Mouse (Mus musculus) liver, embryonic 12.5 days (tissue): ENCODE data around the gene H2-K1. TPM values are rescaled to one million over a fixed set of nuclear protein-coding genes. Genes with fewer than 3 reads are reported as not detected.
A peak's percentile ranks its signal among the peaks of the same experiment; 100 is the strongest.
"Not testable (repeated sequence)": the region's sequence is repeated elsewhere in the genome, so short reads cannot be mapped to it uniquely, and the experiment has no call there.

ENCODE experiments used
- ATAC-seq: fragments of 200-750 bp; cut with Nextera tagmentation; 2 replicates; pipeline ENCODE4 v1.8.0; 2017; ENCODE audit warnings: moderate number of reproducible peaks, mild to moderate bottlenecking, moderate library complexity
- H3K27ac ChIP-seq: fragments of 300-500 bp; sonication (generic); 2 replicates; pipeline ENCODE4 v1.5.1; 2016; ENCODE audit warnings: mild to moderate bottlenecking
- H3K27me3 ChIP-seq: fragments of 300-500 bp; sonication (generic); replicated peaks from 2 replicates; pipeline ENCODE4 v1.6.1; 2016; ENCODE audit warnings: mild to moderate bottlenecking, moderate library complexity
- H3K36me3 ChIP-seq: fragments of 300-500 bp; sonication (generic); 2 replicates; pipeline ENCODE4 v1.6.1; 2016; ENCODE audit warnings: mild to moderate bottlenecking, moderate library complexity
- H3K4me1 ChIP-seq: fragments of 300-500 bp; sonication (generic); 2 replicates; pipeline ENCODE4 v1.6.1; 2016
- H3K4me2 ChIP-seq: fragments of 300-500 bp; sonication (generic); 2 replicates; pipeline ENCODE4 v1.6.1; 2016; ENCODE audit warnings: mild to moderate bottlenecking, moderate library complexity
- H3K4me3 ChIP-seq: fragments of 300-500 bp; sonication (generic); 2 replicates; pipeline ENCODE4 v1.5.1; 2016; ENCODE audit warnings: mild to moderate bottlenecking, moderate library complexity
- H3K9ac ChIP-seq: fragments of 300-500 bp; sonication (generic); 2 replicates; pipeline ENCODE4 v1.6.1; 2016; ENCODE audit warnings: mild to moderate bottlenecking, moderate library complexity
- H3K9me3 ChIP-seq: fragments of 300-500 bp; sonication (generic); replicated peaks from 2 replicates; pipeline ENCODE4 v1.6.1; 2016; ENCODE audit warnings: mild to moderate bottlenecking, moderate library complexity
- WGBS: fragments of 180-500 bp; shearing (Covaris S2); methylation state at CpG from one replicate; pipeline ENCODE4 v1.1.7; 2016; ENCODE audit not compliant: insufficient replicate concordance; 5-methylcytosine and 5-hydroxymethylcytosine counted together
- polyA plus RNA-seq: library from polyadenylated mRNA; unstranded; fragments of >200 nt; fragmentation: Nextera tagmentation; extraction: Ambion mirVana; gene quantifications from 2 replicates; pipeline ENCODE4 v1.2.1, GENCODE M21; 2016

H2-K1 gene
- polyA plus RNA-seq, 1 experiment from 2014 or later, result 83.5 TPM

- H3K4me1 ChIP-seq, result peaks cover 21% of the 10 kb centered on the region
- peaks cover 73% of the 10 kb centered on the region for H3K36me3 ChIP-seq
- no peak overlapping the region for H3K4me3 ChIP-seq
- no peak overlapping the region for H3K27ac ChIP-seq
- H3K9ac ChIP-seq, result no peak overlapping the region
- ATAC-seq, result no peak
- WGBS, result 88% methylated on average over 13 of the region's 13 CpGs
- no peaks in the 10 kb centered on the region for H3K9me3 ChIP-seq
- H3K27me3 ChIP-seq, result no peaks in the 10 kb centered on the region
- no peak overlapping the region for H3K4me2 ChIP-seq
Measured at GRCm38 (mm10) chr17:33959135-33959534, 41.0 kb downstream of the H2-K1 start.

- Histone ChIP-seq H3K27ac (no peak overlapping the region), H3K4me3 (no peak overlapping the region), H3K27me3 (no peaks in the 10 kb centered on the region), H3K9me3 (no peaks in the 10 kb centered on the region), H3K4me2 (no peak overlapping the region), H3K4me1 (peaks cover 28% of the 10 kb centered on the region), H3K9ac (no peak overlapping the region), H3K36me3 (peaks cover 73% of the 10 kb centered on the region)
- ATAC-seq, result no peak
- 87% methylated on average over 11 of the region's 11 CpGs for WGBS
Measured at GRCm38 (mm10) chr17:33958451-33958850, 41.7 kb downstream of the H2-K1 start.

DNA sequence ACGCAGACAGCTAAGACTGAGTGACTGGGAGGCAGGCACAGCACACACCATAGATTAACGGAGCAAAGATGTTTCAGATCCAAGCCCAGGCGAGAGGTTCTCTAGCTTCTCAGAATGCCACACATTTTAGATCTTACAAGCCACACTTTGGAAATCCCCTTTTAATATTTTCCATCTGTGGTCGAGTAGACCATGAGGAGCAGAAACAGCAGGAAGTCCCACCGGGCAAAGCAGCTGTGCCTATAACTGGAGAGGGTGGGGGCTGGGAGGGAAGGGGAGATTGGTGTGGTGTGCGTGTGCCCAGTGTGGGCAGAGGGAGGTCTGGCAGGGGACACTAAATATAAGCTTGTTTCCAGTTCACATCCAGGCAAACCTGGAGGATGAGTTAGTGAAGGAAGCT, 42.7 kb downstream of the H2-K1 start:
- peaks cover 73% of the 10 kb centered on the region for H3K36me3 ChIP-seq
- ATAC-seq, result no peak

GRCm38 (mm10) chr17:33956336-33956735, 43.8 kb downstream of the H2-K1 start:
- 3% methylated on average over 10 of the region's 10 CpGs for WGBS
- peaks cover 70% of the 10 kb centered on the region for H3K36me3 ChIP-seq

More for the DNA sequence above, 42.7 kb downstream of the H2-K1 start:
- Histone ChIP-seq H3K4me2 (0 out of 2 replicates have a peak overlapping the region, but pooled peaks have one; percentile 91), H3K4me3 (no peak overlapping the region), H3K27ac (no peak overlapping the region), H3K9ac (no peak overlapping the region; the same call in 1 of the 2 replicates), H3K27me3 (no peaks in the 10 kb centered on the region), H3K4me1 (peaks cover 38% of the 10 kb centered on the region), H3K9me3 (no peaks in the 10 kb centered on the region)
- 80% methylated on average over 6 of the region's 6 CpGs for WGBS

DNA sequence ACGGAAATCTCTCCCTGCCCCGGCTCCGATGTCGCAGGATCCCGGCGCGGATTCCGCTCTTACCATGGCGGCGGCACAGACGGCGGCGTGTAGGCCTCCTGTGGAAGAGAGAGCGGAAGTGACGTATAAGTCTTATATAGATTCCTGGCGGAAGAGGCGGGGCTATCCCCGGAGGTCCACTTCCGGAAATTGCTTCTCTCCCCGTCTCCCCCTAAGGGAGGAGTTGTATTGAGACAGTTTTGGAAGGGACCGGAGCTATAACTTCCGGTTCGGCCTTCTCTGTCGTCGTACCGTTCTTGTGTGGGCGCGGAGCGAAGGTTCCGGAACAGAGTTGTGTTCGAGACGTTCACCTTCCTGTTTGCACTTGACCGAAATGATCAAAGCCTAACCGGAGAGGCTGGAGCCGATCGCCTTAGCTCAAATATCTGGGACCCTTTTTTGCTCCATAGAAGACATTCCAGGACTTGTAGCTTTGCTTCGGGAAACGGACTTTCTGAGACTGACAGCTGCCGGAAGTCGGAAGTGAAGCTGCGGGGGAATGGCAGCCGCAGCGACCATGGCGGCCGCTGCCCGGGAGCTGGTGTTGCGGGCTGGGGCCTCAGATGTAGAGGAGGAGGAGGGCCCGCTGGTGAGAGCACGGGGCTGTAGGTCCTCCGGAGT, 44.5 kb downstream of the H2-K1 start, which contains the start of the genes Vps52 and Rps18:
Vps52 (plus strand) TSS at position 258 of the 660 bp plus-strand sequence.
Rps18 (minus strand) TSS at position 447 of the 660 bp plus-strand sequence.
- peak within 1 kb of the TSS; percentile 84 for H3K9ac ChIP-seq
- under 1% methylated on average over 50 of the region's 50 CpGs for WGBS
- peak within 1 kb of the TSS; percentile 80 for H3K4me3 ChIP-seq
- H3K36me3 ChIP-seq, result peaks cover 65% of the 10 kb centered on the region
- peaks cover 56% of the 10 kb centered on the region for H3K4me1 ChIP-seq
- peak within 1 kb of the TSS; percentile 92 for H3K27ac ChIP-seq
- peak; percentile 81 for ATAC-seq
- no peaks in the 10 kb centered on the region for H3K9me3 ChIP-seq
- peak within 1 kb of the TSS; percentile 91 for H3K4me2 ChIP-seq
- no peaks in the 10 kb centered on the region for H3K27me3 ChIP-seq

More at GRCm38 (mm10) chr17:33956336-33956735, 43.8 kb downstream of the H2-K1 start:
- Histone ChIP-seq H3K4me2 (peak overlapping the region; percentile 91), H3K9me3 (no peaks in the 10 kb centered on the region), H3K27ac (peak overlapping the region; percentile 90), H3K9ac (peak overlapping the region; percentile 84), H3K4me3 (peak overlapping the region; percentile 80), H3K4me1 (peaks cover 49% of the 10 kb centered on the region), H3K27me3 (no peaks in the 10 kb centered on the region)
- no peak for ATAC-seq

DNA sequence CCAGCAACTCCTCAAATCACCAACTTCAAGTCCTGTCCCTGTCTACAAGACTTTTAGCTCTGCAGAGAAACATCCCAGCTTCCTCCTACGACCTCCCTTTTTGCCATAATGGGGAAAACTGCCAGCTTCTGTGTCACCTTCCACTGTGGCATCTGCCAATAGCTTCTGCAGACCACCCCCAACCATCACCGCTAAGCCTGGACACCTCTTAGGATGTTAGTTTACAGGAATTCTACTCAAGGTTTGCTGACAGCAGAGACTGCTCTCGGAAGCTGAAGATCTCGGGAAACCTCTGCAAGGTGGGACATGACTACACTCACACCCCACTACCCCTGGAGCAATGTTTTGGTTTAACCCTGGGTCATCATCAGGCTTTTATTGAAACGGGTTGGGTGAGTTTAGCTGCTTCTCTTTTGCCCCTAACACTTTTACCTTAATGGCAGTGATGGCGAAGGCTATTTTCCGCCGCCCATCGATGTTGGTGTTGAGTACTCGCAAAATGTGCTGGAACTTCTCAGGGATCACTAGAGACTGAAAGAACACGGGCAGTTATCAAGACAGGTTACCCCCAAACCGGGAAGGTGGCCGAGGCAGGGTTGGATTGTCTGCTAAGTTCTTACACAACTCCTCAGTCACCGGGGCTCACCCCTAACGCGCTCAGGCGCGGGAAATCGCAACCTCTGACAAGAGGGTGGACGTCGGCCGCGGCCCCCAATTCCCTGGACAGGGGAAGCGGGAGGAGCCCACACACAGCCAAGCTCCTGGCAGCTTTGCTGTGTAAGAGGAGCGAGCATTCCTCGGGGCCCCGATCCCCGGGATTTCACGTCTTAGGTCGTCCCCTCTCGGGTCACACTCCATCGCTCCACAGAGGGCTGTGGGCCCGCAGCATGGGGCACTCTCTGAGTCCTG, 45.2 kb downstream of the H2-K1 start:
- peak overlapping the region; percentile 92 for H3K27ac ChIP-seq
- under 1% methylated on average over 33 of the region's 33 CpGs for WGBS
- H3K27me3 ChIP-seq, result no peaks in the 10 kb centered on the region
- peak overlapping the region; percentile 90 for H3K4me2 ChIP-seq
- peaks cover 65% of the 10 kb centered on the region for H3K36me3 ChIP-seq
- ATAC-seq, result no peak
- peak overlapping the region; percentile 84 for H3K9ac ChIP-seq
- no peaks in the 10 kb centered on the region for H3K9me3 ChIP-seq
- H3K4me1 ChIP-seq, result peaks cover 64% of the 10 kb centered on the region
- H3K4me3 ChIP-seq, result peak overlapping the region; percentile 80

- ATAC-seq, result no peak
- Histone ChIP-seq H3K4me2 (peak overlapping the region; percentile 90), H3K9ac (peak overlapping the region; percentile 84), H3K27me3 (no peaks in the 10 kb centered on the region), H3K4me1 (peaks cover 68% of the 10 kb centered on the region), H3K9me3 (no peaks in the 10 kb centered on the region), H3K4me3 (peak overlapping the region; percentile 80), H3K36me3 (peaks cover 65% of the 10 kb centered on the region), H3K27ac (peak overlapping the region; percentile 92)
- WGBS, result 21% methylated on average over 5 of the region's 5 CpGs
Measured at GRCm38 (mm10) chr17:33953961-33954565, 46.1 kb downstream of the H2-K1 start.

DNA sequence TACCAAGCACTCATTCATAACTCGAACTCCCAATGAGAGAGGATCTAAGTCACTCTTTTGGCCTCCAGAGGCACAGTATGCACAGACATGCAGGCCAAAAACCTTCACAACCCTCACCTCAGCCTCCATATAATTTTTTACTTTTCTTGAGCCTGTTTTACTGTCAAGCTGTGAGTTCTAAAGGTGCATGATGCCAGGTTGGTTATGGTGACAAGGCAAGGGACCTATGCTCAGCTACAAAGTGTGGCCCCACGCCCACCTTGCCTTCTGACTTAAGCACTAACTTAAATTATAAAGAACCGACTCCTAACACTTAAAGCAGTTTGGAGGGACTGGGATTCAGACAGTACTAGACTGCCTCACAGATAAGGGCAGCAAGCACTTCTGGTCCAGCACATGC, 46.8 kb downstream of the H2-K1 start:
- H3K36me3 ChIP-seq, result peaks cover 65% of the 10 kb centered on the region
- no peak for ATAC-seq
- H3K9me3 ChIP-seq, result no peaks in the 10 kb centered on the region
- peak overlapping the region; percentile 84 for H3K9ac ChIP-seq
- WGBS, result 58% methylated on average over 3 of the region's 3 CpGs
- peaks cover 68% of the 10 kb centered on the region for H3K4me1 ChIP-seq
- H3K4me2 ChIP-seq, result peak overlapping the region; percentile 90
- H3K27me3 ChIP-seq, result no peaks in the 10 kb centered on the region
- H3K27ac ChIP-seq, result peak overlapping the region; percentile 92
- peak overlapping the region; percentile 80 for H3K4me3 ChIP-seq

GRCm38 (mm10) chr17:33952879-33953278, 47.3 kb downstream of the H2-K1 start:
- Histone ChIP-seq H3K4me2 (peak overlapping the region; percentile 90), H3K9ac (peak overlapping the region; percentile 84), H3K9me3 (no peaks in the 10 kb centered on the region), H3K4me3 (peak overlapping the region; percentile 80), H3K4me1 (peaks cover 68% of the 10 kb centered on the region), H3K27ac (peak overlapping the region; percentile 92), H3K27me3 (no peaks in the 10 kb centered on the region), H3K36me3 (peaks cover 66% of the 10 kb centered on the region)
- ATAC-seq, result no peak
- 69% methylated on average over 4 of the region's 4 CpGs for WGBS

DNA sequence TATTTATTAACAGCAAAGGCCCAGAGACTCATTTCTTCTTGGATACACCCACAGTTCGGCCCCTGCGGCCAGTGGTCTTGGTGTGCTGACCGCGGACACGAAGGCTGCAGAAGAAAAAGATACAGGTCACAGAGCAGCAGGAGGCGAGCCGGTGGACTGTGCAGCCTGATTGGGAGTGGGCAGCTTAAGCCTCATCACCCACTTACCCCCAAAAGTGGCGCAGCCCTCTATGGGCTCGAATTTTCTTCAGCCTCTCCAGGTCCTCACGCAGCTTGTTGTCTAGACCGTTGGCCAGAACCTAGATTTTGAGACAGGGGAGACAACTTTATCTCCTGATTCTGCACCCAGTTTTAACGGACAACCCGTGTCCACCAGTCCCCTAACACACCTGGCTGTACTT, 48.1 kb downstream of the H2-K1 start:
- H3K9ac ChIP-seq, result peak overlapping the region; percentile 84
- H3K4me3 ChIP-seq, result peak overlapping the region; percentile 80
- peak overlapping the region; percentile 92 for H3K27ac ChIP-seq
- H3K4me1 ChIP-seq, result peaks cover 61% of the 10 kb centered on the region
- H3K27me3 ChIP-seq, H3K9me3 ChIP-seq, ATAC-seq: not testable (repeated sequence)
- WGBS, result 48% methylated on average over 13 of the region's 13 CpGs
- H3K36me3 ChIP-seq, result peaks cover 69% of the 10 kb centered on the region
- peak overlapping the region; percentile 90 for H3K4me2 ChIP-seq

- Histone ChIP-seq H3K27ac (peak within 1 kb of the TSS; percentile 92), H3K9ac (peak within 1 kb of the TSS; percentile 84), H3K9me3 (no peaks in the 10 kb centered on the region), H3K27me3 (no peaks in the 10 kb centered on the region), H3K4me3 (peak within 1 kb of the TSS; percentile 80), H3K4me2 (peak within 1 kb of the TSS; percentile 90), H3K36me3 (peaks cover 76% of the 10 kb centered on the region), H3K4me1 (peaks cover 54% of the 10 kb centered on the region)
- ATAC-seq, result peak; percentile 78
- 1% methylated on average over 45 of the region's 45 CpGs for WGBS
Measured at GRCm38 (mm10) chr17:33951021-33951946, 48.9 kb downstream of the H2-K1 start, which contains the start of gene B3galt4. Gene B3galt4 (minus strand): TSS chr17:33951488.
